Mouse (Mus musculus) heart, embryonic 11.5 days (tissue): ENCODE data around the gene Sptbn1. TPM values are rescaled to one million over a fixed set of nuclear protein-coding genes. Genes with fewer than 3 reads are reported as not detected.
A peak's percentile ranks its signal among the peaks of the same experiment; 100 is the strongest.

Experiments
- ATAC-seq: fragments of 200-750 bp; cut with Nextera tagmentation; replicated peaks from 2 replicates; pipeline ENCODE4 v1.8.0; 2017; ENCODE audit warnings: moderate library complexity; ENCODE audit not compliant: insufficient number of reproducible peaks, low FRiP score, low TSS enrichment
- H3K27ac ChIP-seq: fragments of 300-500 bp; sonication (generic); 2 replicates; pipeline ENCODE4 v1.5.1; 2014; ENCODE audit warnings: mild to moderate bottlenecking, low read depth, low read length
- H3K27me3 ChIP-seq: fragments of 300-500 bp; sonication (generic); 2 replicates; pipeline ENCODE4 v1.6.1; 2014; ENCODE audit warnings: mild to moderate bottlenecking, low read length, mixed read lengths; ENCODE audit not compliant: control insufficient read depth, insufficient read depth
- H3K36me3 ChIP-seq: fragments of 300-500 bp; sonication (generic); 2 replicates; pipeline ENCODE4 v1.6.1; 2014; ENCODE audit warnings: mild to moderate bottlenecking, low read length, moderate library complexity, mixed read lengths; ENCODE audit not compliant: control insufficient read depth, insufficient read depth
- H3K4me1 ChIP-seq: fragments of 300-500 bp; sonication (generic); 2 replicates; pipeline ENCODE4 v1.6.1; 2014; ENCODE audit warnings: low read length; ENCODE audit not compliant: control insufficient read depth, insufficient read depth
- H3K4me2 ChIP-seq: fragments of 300-500 bp; sonication (generic); 2 replicates; pipeline ENCODE4 v1.6.1; 2014; ENCODE audit warnings: mild to moderate bottlenecking, moderate library complexity
- H3K4me3 ChIP-seq: fragments of 300-500 bp; sonication (generic); 2 replicates; pipeline ENCODE4 v1.5.1; 2014; ENCODE audit warnings: low read depth, low read length
- H3K9ac ChIP-seq: fragments of 300-500 bp; sonication (generic); 2 replicates; pipeline ENCODE4 v1.6.1; 2014; ENCODE audit warnings: mild to moderate bottlenecking, low read depth, low read length, moderate library complexity
- H3K9me3 ChIP-seq: fragments of 300-500 bp; sonication (generic); replicated peaks from 2 replicates; pipeline ENCODE4 v1.6.1; 2016; ENCODE audit warnings: low read length; ENCODE audit not compliant: control insufficient read depth
- WGBS: fragments of 180-500 bp; shearing (Covaris S2); extraction: QIAGEN DNeasy Blood & Tissue Kit; methylation state at CpG from one replicate; pipeline ENCODE4 v1.1.7; 2014; ENCODE audit not compliant: insufficient replicate concordance; 5-methylcytosine and 5-hydroxymethylcytosine counted together
- polyA plus RNA-seq: library from polyadenylated mRNA; unstranded; fragments of >200 nt; fragmentation: Nextera tagmentation; extraction: Ambion mirVana; gene quantifications from 2 replicates; pipeline ENCODE4 v1.2.1, GENCODE M21; 2014

Gene Sptbn1
- polyA plus RNA-seq, 1 experiment from 2014 or later: 156 TPM

GRCm38 (mm10) chr11:30165861-30166550, 102.0 kb downstream of the Sptbn1 start:
- 27% methylated on average over 5 of the region's 5 CpGs for WGBS
- Histone ChIP-seq H3K9ac (no peak overlapping the region), H3K4me1 (peaks cover 69% of the 10 kb centered on the region), H3K36me3 (no peaks in the 10 kb centered on the region), H3K27me3 (no peaks in the 10 kb centered on the region), H3K4me2 (peak overlapping the region; percentile 37), H3K27ac (peak overlapping the region; percentile 73; the same call in 1 of the 2 replicates), H3K9me3 (no peaks in the 10 kb centered on the region), H3K4me3 (no peak overlapping the region)
- ATAC-seq: peak; percentile 85; the same call in 1 of the 2 replicates

- Histone ChIP-seq H3K9me3 (no peaks in the 10 kb centered on the region), H3K27ac (no peak overlapping the region; the same call in 1 of the 2 replicates), H3K4me2 (no peak overlapping the region), H3K9ac (no peak overlapping the region), H3K4me1 (peaks cover 80% of the 10 kb centered on the region), H3K4me3 (no peak overlapping the region), H3K27me3 (no peaks in the 10 kb centered on the region), H3K36me3 (no peaks in the 10 kb centered on the region)
- no peak for ATAC-seq
- WGBS: 50% methylated on average over 5 of the region's 5 CpGs
Measured at GRCm38 (mm10) chr11:30164515-30165214, 103.3 kb downstream of the Sptbn1 start.

DNA sequence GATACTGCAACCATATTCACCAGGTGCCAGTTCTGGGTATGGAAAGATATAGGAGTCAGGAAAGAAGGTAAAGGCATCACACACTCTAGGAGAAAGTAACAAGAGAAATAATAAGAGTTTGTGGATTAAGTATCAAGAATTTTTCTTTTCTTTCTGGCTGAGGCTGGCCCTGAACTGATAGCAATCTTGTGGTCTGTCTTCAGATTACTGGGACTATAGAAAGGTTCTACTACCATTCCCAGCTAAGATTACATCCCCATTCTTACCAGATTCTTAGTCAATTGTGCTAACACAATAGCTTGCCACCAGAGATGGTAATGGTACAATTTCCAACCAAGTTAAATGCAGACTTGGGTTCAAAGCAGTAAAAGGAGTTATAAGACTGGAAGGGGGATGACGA, 104.1 kb downstream of the Sptbn1 start:
- ATAC-seq: no peak
- 0 out of 2 replicates have a peak, but pooled peaks cover 4% of the 10 kb centered on the region for H3K36me3 ChIP-seq
- WGBS: 83% methylated on average over 1 of the region's 1 CpGs
- H3K4me2 ChIP-seq: no peak overlapping the region
- H3K27ac ChIP-seq: no peak overlapping the region
- H3K9ac ChIP-seq: no peak overlapping the region
- H3K27me3 ChIP-seq: no peaks in the 10 kb centered on the region
- H3K4me3 ChIP-seq: no peak overlapping the region
- peaks cover 88% of the 10 kb centered on the region for H3K4me1 ChIP-seq
- no peaks in the 10 kb centered on the region for H3K9me3 ChIP-seq

DNA sequence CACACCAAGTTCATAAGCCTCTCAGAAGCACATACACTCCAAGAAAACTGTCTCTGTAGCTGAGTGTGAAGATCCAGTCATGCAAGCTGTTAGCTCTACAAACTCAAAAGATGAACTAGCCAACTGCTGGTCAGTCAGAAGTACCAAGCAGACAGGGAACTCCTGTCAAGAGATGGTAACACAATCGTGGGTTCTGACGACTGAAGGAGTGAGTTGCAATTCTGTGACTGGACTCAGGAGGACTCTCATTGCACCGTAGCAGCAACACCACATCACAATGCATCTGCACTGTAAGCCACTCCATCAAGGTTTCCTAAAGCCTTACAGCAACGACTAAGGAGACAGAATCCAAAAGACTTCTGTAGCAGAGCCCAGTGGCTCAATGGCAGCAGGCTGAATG, 104.9 kb downstream of the Sptbn1 start:
- Histone ChIP-seq H3K36me3 (0 out of 2 replicates have a peak, but pooled peaks cover 4% of the 10 kb centered on the region), H3K4me3 (no peak overlapping the region), H3K9me3 (no peaks in the 10 kb centered on the region), H3K4me1 (peaks cover 88% of the 10 kb centered on the region), H3K9ac (no peak overlapping the region), H3K4me2 (no peak overlapping the region), H3K27me3 (no peaks in the 10 kb centered on the region), H3K27ac (peak overlapping the region; percentile 91; the same call in 1 of the 2 replicates)
- ATAC-seq: no peak
- 60% methylated on average over 4 of the region's 4 CpGs for WGBS

- Histone ChIP-seq H3K27ac (peak overlapping the region; percentile 91), H3K9me3 (no peaks in the 10 kb centered on the region), H3K4me1 (peaks cover 84% of the 10 kb centered on the region), H3K9ac (peak overlapping the region; percentile 29), H3K4me3 (no peak overlapping the region), H3K36me3 (peaks cover 4% of the 10 kb centered on the region; the same call in 1 of the 2 replicates), H3K4me2 (peak overlapping the region; percentile 31; the same call in 1 of the 2 replicates), H3K27me3 (no peaks in the 10 kb centered on the region)
- WGBS: 24% methylated on average over 1 of the region's 1 CpGs
- no peak for ATAC-seq
Measured at GRCm38 (mm10) chr11:30161744-30162143, 106.2 kb downstream of the Sptbn1 start.

- peak overlapping the region; percentile 91 for H3K27ac ChIP-seq
- peaks cover 4% of the 10 kb centered on the region; the same call in 1 of the 2 replicates for H3K36me3 ChIP-seq
- ATAC-seq: peak; percentile 92
- H3K4me1 ChIP-seq: peaks cover 82% of the 10 kb centered on the region
- H3K4me2 ChIP-seq: peak overlapping the region; percentile 31; the same call in 1 of the 2 replicates
- H3K9ac ChIP-seq: no peak overlapping the region; the same call in 1 of the 2 replicates
- H3K9me3 ChIP-seq: no peaks in the 10 kb centered on the region
- 7% methylated on average over 6 of the region's 6 CpGs for WGBS
- H3K4me3 ChIP-seq: no peak overlapping the region
- H3K27me3 ChIP-seq: no peaks in the 10 kb centered on the region
Measured at GRCm38 (mm10) chr11:30161173-30161650, 106.8 kb downstream of the Sptbn1 start.

GRCm38 (mm10) chr11:30160625-30161172, 107.3 kb downstream of the Sptbn1 start:
- Histone ChIP-seq H3K9me3 (no peaks in the 10 kb centered on the region), H3K36me3 (peaks cover 4% of the 10 kb centered on the region; the same call in 1 of the 2 replicates), H3K4me2 (peak overlapping the region; percentile 31), H3K27ac (peak overlapping the region; percentile 91), H3K27me3 (no peaks in the 10 kb centered on the region), H3K4me3 (no peak overlapping the region), H3K9ac (no peak overlapping the region), H3K4me1 (peaks cover 80% of the 10 kb centered on the region)
- ATAC-seq: no peak; the same call in 1 of the 2 replicates
- 36% methylated on average over 4 of the region's 4 CpGs for WGBS

DNA sequence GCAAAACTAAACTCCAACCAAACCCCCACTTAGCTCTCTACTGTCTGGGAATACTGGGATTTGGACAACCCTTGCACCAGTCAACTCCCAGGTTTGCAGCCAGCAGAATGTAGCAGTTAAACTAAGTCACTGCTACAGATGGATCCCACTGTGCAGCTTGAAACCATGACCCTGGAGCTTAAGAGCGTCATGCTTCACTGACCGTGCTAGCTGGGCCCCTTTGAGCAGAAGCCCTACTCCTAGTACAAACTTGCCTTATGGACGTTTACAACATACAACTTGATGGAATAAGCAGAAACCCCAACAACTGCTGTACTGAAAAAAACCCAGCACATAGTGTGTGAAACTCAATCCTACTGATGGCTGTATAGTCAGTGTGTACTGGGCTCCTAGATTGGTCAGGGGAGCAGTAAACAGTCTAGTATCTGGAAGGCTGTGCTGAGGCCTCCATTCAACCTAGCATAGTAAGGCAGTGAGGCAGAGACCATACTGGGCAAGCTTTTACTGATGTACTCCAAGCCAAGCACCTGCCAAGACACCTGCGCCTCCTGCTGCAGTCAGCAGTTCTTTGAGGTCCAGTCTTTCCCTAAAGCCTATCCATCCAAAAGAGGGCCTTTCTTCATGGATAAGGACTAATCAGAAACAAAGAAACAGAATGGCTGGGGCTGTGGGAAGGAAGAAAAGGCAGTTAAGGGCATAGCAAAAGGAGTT, 108.3 kb downstream of the Sptbn1 start:
- Histone ChIP-seq H3K27ac (peak overlapping the region; percentile 91), H3K4me1 (peaks cover 77% of the 10 kb centered on the region)
- WGBS: 80% methylated on average over 4 of the region's 4 CpGs

More for the DNA sequence above, 108.3 kb downstream of the Sptbn1 start:
- H3K9me3 ChIP-seq: no peaks in the 10 kb centered on the region
- H3K4me3 ChIP-seq: no peak overlapping the region
- H3K27me3 ChIP-seq: no peaks in the 10 kb centered on the region
- no peak overlapping the region for H3K9ac ChIP-seq
- H3K4me2 ChIP-seq: no peak overlapping the region
- peaks cover 4% of the 10 kb centered on the region; the same call in 1 of the 2 replicates for H3K36me3 ChIP-seq
- no peak for ATAC-seq
